Comparison of ENCODE assay signal across 8 mouse cellular contexts in the genomic region with DNA sequence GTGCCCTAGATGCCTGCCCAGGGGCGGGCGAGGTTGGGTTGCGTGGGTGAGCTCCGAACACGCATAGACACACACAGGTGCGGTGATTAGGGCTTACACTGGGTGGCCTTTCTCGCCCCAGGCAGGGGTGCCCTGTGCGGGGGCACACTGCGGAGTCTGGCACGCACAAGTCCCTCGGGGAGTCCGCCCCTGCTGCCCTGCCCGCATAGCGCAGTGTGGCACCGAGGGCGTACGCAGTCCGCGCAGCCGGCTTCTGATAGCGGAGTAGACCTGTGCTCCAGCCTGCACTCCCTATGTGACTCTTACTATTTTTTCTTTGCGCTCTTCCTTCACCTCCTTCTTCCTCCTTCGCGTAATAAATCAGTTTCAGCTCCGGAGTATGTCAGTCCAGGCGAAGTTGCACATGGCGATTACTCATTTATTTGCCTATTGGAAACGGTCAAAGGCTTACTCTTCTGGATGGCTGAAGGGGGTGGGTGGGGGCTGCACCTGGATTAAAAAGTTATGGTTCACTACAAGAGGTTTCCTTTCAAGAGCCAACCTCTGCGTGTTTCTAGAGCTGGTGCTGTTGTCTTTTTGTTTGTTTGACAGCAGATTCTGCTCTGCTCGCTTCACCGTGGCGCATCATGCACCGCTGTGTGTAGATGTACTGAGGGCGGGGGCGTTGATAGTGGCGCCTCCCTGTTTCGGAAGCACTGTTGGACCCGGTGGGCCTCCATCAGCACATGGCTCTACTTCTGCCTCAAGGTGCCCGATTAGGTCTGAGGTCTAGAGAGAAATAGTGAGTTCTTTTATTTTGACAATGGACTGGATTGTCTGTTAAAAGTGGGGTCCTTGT. TPM values are rescaled to one million over a fixed set of nuclear protein-coding genes. Genes with fewer than 3 reads are reported as not detected.
DNase-seq lines count a peak whose midpoint lies in the region; ATAC-seq and TF ChIP-seq lines count a peak whose summit lies in the region.

No protein-coding gene starts in this region.

- H3K4me3 ChIP-seq in lung, embryonic 15.5 days: peak overlapping the region; percentile 74
- H3K4me3 ChIP-seq in embryonic facial prominence, embryonic 12.5 days: peak overlapping the region; percentile 85
- peak overlapping the region; percentile 93 for H3K4me3 ChIP-seq in hindbrain, embryonic 12.5 days
- peak overlapping the region; percentile 80 for H3K4me3 ChIP-seq in liver, adult 2 months (ENCODE audit: insufficient read depth, low read depth, low read length)
- peak overlapping the region; percentile 91 for H3K4me3 ChIP-seq in neural tube, embryonic 14.5 days (ENCODE audit: low read depth, low read length)

- DNase-seq in lung, postnatal 10 days: no peak
- DNase-seq in adrenal gland, adult (ENCODE audit: inconsistent age in 2 of 2, low spot score in 1 of 2): peak; percentile 54 to 81
- DNase-seq in liver, adult 2 months (ENCODE audit: extremely low read depth, low read depth, low spot score): no peak
- DNase-seq in Muller cell, postnatal 12 days (ENCODE audit: inconsistent ontology term): no peak

- peak overlapping the region; percentile 94 for H3K4me2 ChIP-seq in lung, embryonic 15.5 days
- peak overlapping the region; percentile 98 for H3K4me2 ChIP-seq in embryonic facial prominence, embryonic 12.5 days (replicated peaks)
- peak overlapping the region; percentile 99 for H3K4me2 ChIP-seq in hindbrain, embryonic 12.5 days (replicated peaks)
- peak overlapping the region; percentile 93 for H3K4me2 ChIP-seq in neural tube, embryonic 14.5 days (ENCODE audit: low read depth, low read length)

- no peaks in the 10 kb centered on the region for H3K36me3 ChIP-seq in lung, embryonic 15.5 days
- H3K36me3 ChIP-seq in embryonic facial prominence, embryonic 12.5 days: no peaks in the 10 kb centered on the region
- no peaks in the 10 kb centered on the region for H3K36me3 ChIP-seq in hindbrain, embryonic 12.5 days
- no peaks in the 10 kb centered on the region for H3K36me3 ChIP-seq in liver, adult 2 months (ENCODE audit: control insufficient read depth, insufficient read depth, low read length)
- H3K36me3 ChIP-seq in neural tube, embryonic 14.5 days (ENCODE audit: control insufficient read depth, insufficient read depth, low read length): no peaks in the 10 kb centered on the region

- 1% methylated on average over 39 of the region's 39 CpGs for WGBS in lung, embryonic 15.5 days
- under 1% methylated on average over 39 of the region's 39 CpGs for WGBS in embryonic facial prominence, embryonic 12.5 days
- under 1% methylated on average over 39 of the region's 39 CpGs for WGBS in hindbrain, embryonic 12.5 days
- WGBS in liver, adult 2 months: 5% methylated on average over 39 of the region's 39 CpGs
- WGBS in neural tube, embryonic 14.5 days: under 1% methylated on average over 39 of the region's 39 CpGs

- H3K27me3 ChIP-seq in lung, embryonic 15.5 days: peaks cover 60% of the 10 kb centered on the region
- H3K27me3 ChIP-seq in embryonic facial prominence, embryonic 12.5 days: peaks cover 6% of the 10 kb centered on the region; the same call in 1 of the 2 replicates
- H3K27me3 ChIP-seq in hindbrain, embryonic 12.5 days: peaks cover 7% of the 10 kb centered on the region; the same call in 1 of the 2 replicates
- no peaks in the 10 kb centered on the region for H3K27me3 ChIP-seq in liver, adult 2 months (ENCODE audit: control insufficient read depth, insufficient read depth, low read length)
- H3K27me3 ChIP-seq in neural tube, embryonic 14.5 days (ENCODE audit: control insufficient read depth, insufficient read depth, low read length): peaks cover 3% of the 10 kb centered on the region; the same call in 1 of the 2 replicates

- TF ChIP-seq CTCF in liver, adult 2 months (IDR thresholded peaks at IDR 0.05; ENCODE audit: low read depth, low read length): no peak

- peak overlapping the region; percentile 67 for H3K9ac ChIP-seq in lung, embryonic 15.5 days
- H3K9ac ChIP-seq in embryonic facial prominence, embryonic 12.5 days: peak overlapping the region; percentile 83
- H3K9ac ChIP-seq in hindbrain, embryonic 12.5 days: peak overlapping the region; percentile 94
- peak overlapping the region; percentile 88 for H3K9ac ChIP-seq in liver, adult 2 months (ENCODE audit: low read depth, low read length)
- H3K9ac ChIP-seq in neural tube, embryonic 14.5 days (replicated peaks; ENCODE audit: low read depth, low read length): peak overlapping the region; percentile 72

- H3K9me3 ChIP-seq in lung, embryonic 15.5 days: no peaks in the 10 kb centered on the region
- no peaks in the 10 kb centered on the region for H3K9me3 ChIP-seq in embryonic facial prominence, embryonic 12.5 days
- no peaks in the 10 kb centered on the region for H3K9me3 ChIP-seq in hindbrain, embryonic 12.5 days (replicated peaks)
- no peaks in the 10 kb centered on the region for H3K9me3 ChIP-seq in neural tube, embryonic 14.5 days (ENCODE audit: control insufficient read depth, low read length)

- no peak for TF ChIP-seq POLR2A in liver, adult 2 months (IDR thresholded peaks at IDR 0.05; ENCODE audit: extremely low read depth, insufficient read depth, low read length)

- peaks cover 30% of the 10 kb centered on the region; the same call in 1 of the 2 replicates for H3K79me2 ChIP-seq in liver, adult 2 months (ENCODE audit: control insufficient read depth, insufficient read depth, low read length)

- peaks cover 62% of the 10 kb centered on the region for H3K4me1 ChIP-seq in lung, embryonic 15.5 days
- H3K4me1 ChIP-seq in embryonic facial prominence, embryonic 12.5 days: peaks cover 24% of the 10 kb centered on the region
- H3K4me1 ChIP-seq in hindbrain, embryonic 12.5 days: peaks cover 42% of the 10 kb centered on the region
- peaks cover 16% of the 10 kb centered on the region for H3K4me1 ChIP-seq in liver, adult 2 months (ENCODE audit: control insufficient read depth, insufficient read depth, low read length)
- peaks cover 18% of the 10 kb centered on the region; the same call in 1 of the 2 replicates for H3K4me1 ChIP-seq in neural tube, embryonic 14.5 days (ENCODE audit: control insufficient read depth, insufficient read depth, low read length)

- ATAC-seq in lung, embryonic 15.5 days (ENCODE audit: borderline replicate concordance, extremely low read depth, low FRiP score, low TSS enrichment): peak; percentile 35
- peak; percentile 68 for ATAC-seq in embryonic facial prominence, embryonic 12.5 days (ENCODE audit: insufficient number of reproducible peaks, insufficient read depth, low FRiP score, low TSS enrichment)
- ATAC-seq in hindbrain, embryonic 12.5 days (ENCODE audit: low FRiP score): peak; percentile 62
- ATAC-seq in neural tube, embryonic 14.5 days (ENCODE audit: low read depth): peak; percentile 59

- H3K27ac ChIP-seq in lung, embryonic 15.5 days: no peak overlapping the region
- H3K27ac ChIP-seq in embryonic facial prominence, embryonic 12.5 days: peak overlapping the region; percentile 98; the same call in 1 of the 2 replicates
- peak overlapping the region; percentile 94 for H3K27ac ChIP-seq in hindbrain, embryonic 12.5 days
- H3K27ac ChIP-seq in liver, adult 2 months (replicated peaks; ENCODE audit: insufficient read depth, low read depth, low read length): no peak overlapping the region
- peak overlapping the region; percentile 90 for H3K27ac ChIP-seq in neural tube, embryonic 14.5 days (ENCODE audit: low read depth, low read length)

RNA-seq across cellular contexts. Expression of a gene that starts 1.4 kb away (rescaled TPM):
- polyA plus RNA-seq in lung, embryonic 15.5 days (2015; fragmentation: Nextera tagmentation; extraction: Ambion mirVana): 4.4 and 4.7 TPM in 2 replicates
- 5.9 and 6.9 TPM in 2 replicates for polyA plus RNA-seq in embryonic facial prominence, embryonic 12.5 days (2016; fragmentation: Nextera tagmentation; extraction: Ambion mirVana)
- 11.0 and 12.7 TPM in 2 replicates for polyA plus RNA-seq in hindbrain, embryonic 12.5 days (2016; fragmentation: Nextera tagmentation; extraction: Ambion mirVana)
- total RNA-seq in liver, adult 2 months (2014; rRNA removed): 9.0 and 11.7 TPM in 2 replicates
- polyA plus RNA-seq in liver, adult 2 months (2012; rRNA removed): 5.6 and 6.5 TPM in 2 replicates
- polyA plus RNA-seq in neural tube, embryonic 14.5 days (2014; fragmentation: Nextera tagmentation; extraction: Ambion mirVana): 20.1 and 22.8 TPM in 2 replicates

Comparison
In these comparisons a context has a peak if more than half of its experiments do, and no peak if none do; other contexts are left out.
1. H3K27ac ChIP-seq: peak in embryonic facial prominence, embryonic 12.5 days (single experiment), hindbrain, embryonic 12.5 days (single experiment) and neural tube, embryonic 14.5 days (single experiment); none in lung, embryonic 15.5 days (single experiment) and liver, adult 2 months (single experiment).
2. DNase-seq: peak in adrenal gland, adult (2 of 2); none in lung, postnatal 10 days (single experiment), liver, adult 2 months (single experiment) and Muller cell, postnatal 12 days (single experiment).
3. Peak in every context shown above with its lines, with median percentiles within 50 percentile points of each other: ATAC-seq, H3K4me2 ChIP-seq, H3K4me3 ChIP-seq and H3K9ac ChIP-seq.